Mouse (Mus musculus): ENCODE data around the gene Elovl2. TPM values are rescaled to one million over a fixed set of nuclear protein-coding genes. Genes with fewer than 3 reads are reported as not detected.
"Not testable (repeated sequence)": the region's sequence is repeated elsewhere in the genome, so short reads cannot be mapped to it uniquely, and the experiment has no call there.

Gene Elovl2
- 10 to 100 TPM; 21.9 to 23.3 TPM for total RNA-seq (2021)

- intact Hi-C loops (cut with DNase I): no loop called here
- DNase-seq (ENCODE audit: low spot score in 2 of 2): peak; percentile 47 to 65
Measured at GRCm38 (mm10) chr13:41220304-41220834, at the start of gene Elovl2. Elovl2 (minus strand) TSS chr13:41220405.

- peak; percentile 34 to 86 for DNase-seq (ENCODE audit: low spot score in 2 of 2)
- intact Hi-C loops (cut with DNase I): no loop called here
Measured at GRCm38 (mm10) chr13:41267827-41268408, 47.7 kb upstream of the Elovl2 start.

DNA sequence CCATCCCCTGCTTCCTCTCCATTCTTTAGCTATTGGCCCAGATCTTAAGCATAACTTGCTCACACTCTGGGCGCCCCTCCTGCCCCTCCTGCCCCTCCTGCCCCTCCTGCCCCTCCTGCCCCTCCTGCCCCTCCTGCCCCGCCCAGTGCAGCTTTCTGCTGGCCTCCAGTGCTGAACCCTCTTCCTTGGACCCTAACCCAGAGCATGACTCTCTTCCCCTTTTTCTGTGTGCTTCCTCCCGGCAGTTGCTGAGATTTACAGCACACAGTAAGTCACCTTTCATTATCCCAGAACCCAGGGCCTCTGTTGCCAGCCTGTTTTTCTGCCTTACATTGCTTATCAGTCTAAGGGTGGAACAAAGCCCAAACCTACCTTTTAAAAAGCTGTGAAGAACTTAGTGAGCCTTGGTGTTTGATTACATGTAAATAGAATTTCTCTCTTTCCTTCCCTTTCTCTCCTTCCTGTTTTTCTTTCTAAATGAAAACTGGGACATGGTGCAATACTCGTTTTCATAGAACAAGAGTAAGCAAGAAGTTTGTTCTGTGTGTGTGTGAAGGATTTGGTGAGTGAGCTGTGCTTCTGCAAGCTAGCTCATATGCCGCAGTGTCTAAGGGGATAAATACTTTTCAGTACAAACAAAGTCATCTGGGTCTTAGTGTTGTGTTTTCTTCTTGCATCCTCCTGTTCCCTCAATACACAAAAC lies 43.2 kb upstream of the Elovl2 start:
- DNase-seq (ENCODE audit: low spot score in 2 of 2): no peak
- intact Hi-C loops (cut with DNase I): no loop called here

- intact Hi-C loops (cut with DNase I); DNase-seq (ENCODE audit: low spot score in 2 of 2): not testable (repeated sequence)
Measured at GRCm38 (mm10) chr13:41261617-41262016, 41.4 kb upstream of the Elovl2 start.

GRCm38 (mm10) chr13:41257851-41258250 lies 37.6 kb upstream of the Elovl2 start:
- DNase-seq (ENCODE audit: low spot score in 2 of 2): no peak

GRCm38 (mm10) chr13:41256962-41257361 lies 36.8 kb upstream of the Elovl2 start:
- no peak for DNase-seq (ENCODE audit: low spot score in 2 of 2)
- intact Hi-C loops (cut with DNase I): no loop called here

More at GRCm38 (mm10) chr13:41257851-41258250, 37.6 kb upstream of the Elovl2 start:
- intact Hi-C loops (cut with DNase I): no loop called here

DNA sequence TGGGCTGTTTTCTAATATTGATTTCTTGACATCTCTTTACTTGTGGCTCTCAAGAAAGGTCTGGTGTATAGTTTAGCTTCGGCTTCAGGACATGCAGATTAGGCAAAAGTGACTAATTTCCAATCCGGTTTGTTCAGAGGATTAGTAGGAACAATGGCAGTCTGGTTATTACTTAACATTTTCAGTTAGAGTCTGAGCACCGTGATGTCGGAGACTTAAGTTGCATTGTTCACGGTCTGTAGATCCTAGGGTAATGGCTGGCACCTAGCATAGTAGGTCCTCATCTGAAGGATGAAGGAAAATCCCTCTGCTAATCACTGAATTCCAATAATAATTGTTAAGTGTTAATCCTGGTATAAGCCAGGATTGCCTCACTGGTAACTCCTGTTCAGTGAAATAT lies 35.9 kb upstream of the Elovl2 start:
- intact Hi-C loops (cut with DNase I): no loop called here
- no peak for DNase-seq (ENCODE audit: low spot score in 2 of 2)

- intact Hi-C loops (cut with DNase I): no loop called here
- no peak for DNase-seq (ENCODE audit: low spot score in 2 of 2)
Measured at GRCm38 (mm10) chr13:41252736-41253135, 32.5 kb upstream of the Elovl2 start.

GRCm38 (mm10) chr13:41252141-41252540 lies 31.9 kb upstream of the Elovl2 start:
- DNase-seq (ENCODE audit: low spot score in 2 of 2): no peak
- intact Hi-C loops (cut with DNase I): no loop called here

- intact Hi-C loops (cut with DNase I): no loop called here
- no peak for DNase-seq (ENCODE audit: low spot score in 2 of 2)
Measured at GRCm38 (mm10) chr13:41251667-41252066, 31.5 kb upstream of the Elovl2 start.

DNA sequence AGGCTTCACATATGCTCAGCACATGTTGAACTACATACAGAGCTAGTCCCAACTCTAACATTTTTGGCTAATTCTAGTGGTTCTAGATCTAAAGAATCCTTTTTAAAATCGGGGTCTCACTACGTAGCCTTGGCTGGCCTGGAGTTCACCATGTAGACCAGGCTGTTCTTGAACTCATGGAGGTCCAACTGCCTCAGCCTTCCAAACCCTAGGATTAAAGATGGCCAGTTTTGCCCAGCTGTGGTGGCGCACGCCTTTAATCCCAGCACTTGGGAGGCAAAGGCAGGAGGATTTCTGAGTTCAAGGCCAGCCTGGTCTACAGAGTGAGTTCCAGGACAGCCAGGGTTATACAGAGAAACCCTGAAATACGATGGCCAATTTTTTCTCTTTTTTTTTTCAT lies 31.0 kb upstream of the Elovl2 start:
- intact Hi-C loops (cut with DNase I); DNase-seq (ENCODE audit: low spot score in 2 of 2): not testable (repeated sequence)

- intact Hi-C loops (cut with DNase I): no loop called here
- DNase-seq (ENCODE audit: low spot score in 2 of 2): peak in 1 of 2 experiments; percentile 33
Measured at GRCm38 (mm10) chr13:41250318-41250981, 30.2 kb upstream of the Elovl2 start.

DNA sequence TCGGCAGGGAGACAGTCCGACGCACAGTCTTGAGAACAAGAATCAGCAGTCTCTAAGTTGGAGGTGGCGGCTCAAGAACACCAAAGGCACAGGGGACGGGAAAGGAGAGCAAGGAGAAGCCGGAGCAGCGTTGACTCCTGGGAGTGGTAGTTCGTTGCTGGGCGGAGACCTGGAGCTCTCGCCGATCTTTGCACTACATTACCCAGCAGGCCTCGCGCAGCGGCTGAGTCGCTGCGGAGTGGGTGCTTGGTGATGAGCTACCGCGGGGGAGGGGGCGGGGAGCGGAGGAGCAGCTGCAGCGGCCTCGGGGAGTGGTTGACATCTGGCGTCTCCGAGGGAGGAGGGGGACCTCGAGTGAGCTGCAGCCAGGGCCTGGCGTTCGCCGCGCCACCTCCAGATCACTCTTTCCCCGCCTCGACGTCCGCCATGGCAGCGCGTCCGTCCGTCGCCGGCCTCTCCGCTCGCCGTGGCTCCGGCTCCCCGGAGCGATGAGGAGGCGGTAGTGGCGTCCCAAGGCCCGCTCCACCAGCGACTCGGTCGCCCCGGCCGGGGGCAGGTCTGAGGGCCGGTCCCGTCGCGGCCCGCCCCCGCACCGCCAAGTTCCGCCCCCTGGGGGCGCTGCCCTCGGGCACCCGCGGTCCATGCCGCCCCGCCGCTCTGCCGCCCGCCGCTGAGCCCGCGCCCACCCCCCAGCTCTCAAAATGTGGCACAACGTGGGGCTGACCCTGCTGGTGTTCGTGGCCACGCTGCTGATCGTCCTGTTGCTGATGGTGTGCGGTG lies 29.5 kb upstream of the Elovl2 start, which contains the start of gene Smim13:
TSS of gene Smim13 (plus strand) at position 307 of the 780 bp plus-strand sequence.
- peak; percentile 93 to 99 for DNase-seq (ENCODE audit: low spot score in 2 of 2)
- intact Hi-C loops (cut with DNase I): no loop called here

DNA sequence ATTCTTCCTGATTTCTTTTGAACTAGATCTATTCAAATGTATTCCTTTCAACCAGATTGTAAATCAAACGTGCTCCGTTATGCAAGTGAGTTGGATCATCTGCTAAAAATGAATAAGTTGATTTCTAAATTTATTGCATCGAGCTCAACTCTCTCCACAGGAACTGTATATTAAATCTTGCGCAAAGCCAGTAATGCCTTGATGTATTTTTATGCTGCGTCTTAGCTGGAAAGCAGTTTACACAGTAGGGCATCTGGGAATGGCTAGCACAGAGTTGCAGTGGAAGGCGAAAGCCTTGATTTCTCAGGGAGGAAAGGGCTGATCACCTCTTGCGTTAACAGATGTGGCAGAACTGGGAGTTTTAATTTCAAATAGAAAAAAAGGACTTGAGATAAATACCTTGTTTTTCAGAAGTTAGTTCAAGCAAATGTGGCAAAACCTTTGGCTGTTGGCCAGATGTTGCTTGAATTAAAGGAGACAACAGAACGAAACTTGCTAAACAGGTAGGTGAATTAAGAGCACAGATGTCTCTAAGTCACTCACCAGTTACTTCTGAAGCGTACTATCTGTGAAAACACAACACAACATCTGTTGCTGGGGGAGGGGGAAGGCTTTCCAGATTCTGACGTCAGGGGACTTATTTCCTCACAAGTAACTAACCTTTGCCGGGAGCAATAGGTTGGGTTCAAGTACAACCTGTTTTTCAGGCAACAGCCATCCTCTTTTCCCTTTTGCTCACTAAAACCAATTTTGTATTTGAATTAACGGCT lies 28.7 kb upstream of the Elovl2 start:
- peak; percentile 33 to 77 for DNase-seq (ENCODE audit: low spot score in 2 of 2)
- intact Hi-C loops (cut with DNase I): no loop called here

DNA sequence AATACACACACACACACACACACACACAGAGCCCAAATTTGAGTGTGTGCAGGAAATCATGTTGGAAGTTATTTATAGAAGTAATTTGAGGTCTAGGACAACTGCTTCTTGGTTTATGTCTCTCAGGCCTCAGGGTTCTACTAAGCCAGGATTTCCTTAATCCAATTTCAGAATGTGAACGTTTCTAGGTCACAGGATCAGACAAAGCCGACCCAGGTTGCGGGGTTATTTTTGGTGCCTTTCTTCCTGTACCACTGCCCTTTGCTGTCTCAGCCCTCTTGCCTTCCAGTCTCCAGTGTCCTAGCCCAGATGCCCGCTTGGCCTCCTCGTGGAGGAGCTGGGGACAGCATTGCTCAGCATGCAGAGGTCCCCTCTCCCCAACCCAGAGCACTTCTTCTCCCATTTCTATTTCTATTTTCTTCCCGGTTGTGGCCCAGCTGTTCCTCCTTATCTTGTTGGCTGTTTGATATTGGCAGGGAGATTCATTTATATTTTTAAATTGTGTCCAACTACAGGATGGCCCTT lies 24.2 kb upstream of the Elovl2 start:
- DNase-seq (ENCODE audit: low spot score in 2 of 2): no peak
- intact Hi-C loops (cut with DNase I): no loop called here

GRCm38 (mm10) chr13:41241557-41241956 lies 21.4 kb upstream of the Elovl2 start:
- intact Hi-C loops (cut with DNase I): no loop called here
- DNase-seq (ENCODE audit: low spot score in 2 of 2): no peak

DNA sequence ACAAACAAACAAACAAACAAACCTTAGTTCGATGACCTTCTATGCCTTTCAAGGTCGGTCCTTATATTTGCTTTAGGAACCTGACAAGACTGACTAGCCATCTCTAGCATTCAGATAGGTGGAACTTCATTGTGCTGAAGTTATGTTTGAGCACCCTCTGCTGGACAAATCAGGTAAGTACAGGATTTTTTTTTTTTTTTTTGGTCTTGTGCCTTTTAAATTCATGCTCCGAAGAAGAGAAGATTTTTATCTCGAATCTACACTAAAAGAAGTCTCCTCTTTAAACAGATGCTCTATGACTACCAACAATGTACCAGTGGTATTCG lies 18.6 kb upstream of the Elovl2 start:
- DNase-seq (ENCODE audit: low spot score in 2 of 2): peak; percentile 41 to 76
- intact Hi-C loops (cut with DNase I): loop anchor here (1.0 to 10.0 kb wide), 5 partner anchors 92 to 454 kb away; partner anchors contain the start of gene Tmem14c

DNA sequence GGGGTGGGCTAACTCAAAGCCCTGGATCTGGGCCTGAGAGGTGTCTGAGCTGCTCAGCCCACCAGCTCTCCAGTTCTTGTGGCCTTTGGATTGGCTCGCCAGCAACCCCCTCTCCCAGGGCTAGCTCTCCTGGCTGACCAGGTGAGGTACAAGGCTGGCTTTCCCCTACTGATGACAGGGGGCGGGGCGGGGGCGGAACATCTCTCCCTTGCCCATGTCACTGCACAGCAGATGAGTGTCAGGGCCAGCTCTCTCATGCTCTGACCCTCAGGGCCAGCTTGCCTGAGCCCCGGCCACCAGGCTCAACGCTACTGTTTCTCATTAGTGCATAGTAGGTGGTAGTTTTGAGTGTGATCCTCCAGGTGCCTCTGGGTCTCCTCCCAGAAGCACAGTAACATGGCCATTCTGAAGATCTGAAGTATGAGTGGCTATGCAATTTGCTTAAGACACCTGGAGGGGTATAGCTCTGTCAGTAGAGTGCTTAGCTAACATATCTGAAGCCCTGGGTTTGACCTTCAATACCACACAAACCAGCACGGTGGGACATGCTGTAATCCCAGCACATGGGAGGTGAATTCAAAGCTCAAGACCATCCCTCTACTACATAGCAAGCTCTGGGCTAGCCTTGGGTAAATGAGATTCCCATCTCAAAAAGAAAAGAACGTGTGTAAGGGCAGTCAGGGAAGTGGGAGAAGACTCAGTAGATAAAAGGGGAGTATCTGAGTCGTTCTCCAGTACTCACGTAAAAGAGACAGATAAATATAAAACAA lies 18.0 kb upstream of the Elovl2 start:
- intact Hi-C loops (cut with DNase I): loop anchor here (1.0 to 10.0 kb wide), 5 partner anchors 92 to 453 kb away; partner anchors contain the start of gene Tmem14c
- DNase-seq (ENCODE audit: low spot score in 2 of 2): no peak
